Comparison of ENCODE assay signal across 12 mouse cellular contexts in the genomic region with DNA sequence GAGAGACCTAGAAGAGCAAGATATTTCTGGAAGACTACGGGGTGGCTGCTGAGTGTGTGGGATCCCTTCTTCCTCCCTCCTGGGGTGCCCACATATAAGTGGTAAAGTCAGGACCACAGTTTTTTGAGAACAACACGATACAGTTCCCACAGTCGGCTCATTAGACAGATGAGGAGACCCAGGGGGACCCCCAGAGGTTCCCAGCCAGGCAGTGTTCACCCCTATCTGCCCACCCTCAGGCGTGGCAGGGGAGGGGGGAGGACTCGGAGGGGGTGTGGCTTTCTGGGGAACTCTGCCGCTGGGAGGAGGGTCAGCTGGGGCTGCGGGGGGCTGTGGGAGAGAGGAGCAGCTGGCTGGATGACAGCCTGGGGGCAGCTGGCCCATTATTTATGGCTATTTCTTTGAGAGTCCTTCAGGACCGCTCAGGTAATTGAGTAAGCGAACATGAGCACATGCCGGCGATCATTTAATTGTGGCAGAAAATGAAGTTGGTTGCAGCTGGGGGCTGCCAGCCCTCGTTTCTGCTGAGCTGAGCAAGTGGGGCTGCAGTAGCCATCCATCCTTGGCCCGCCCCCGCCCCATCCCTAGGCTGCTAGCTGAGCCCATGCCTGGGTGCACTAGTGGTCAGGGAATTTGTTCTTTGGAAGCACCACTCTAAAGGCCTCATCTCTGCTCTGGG. TPM values are rescaled to one million over a fixed set of nuclear protein-coding genes. Genes with fewer than 3 reads are reported as not detected.
DNase-seq lines count a peak whose midpoint lies in the region; ATAC-seq and TF ChIP-seq lines count a peak whose summit lies in the region.
"Had no signal": no experiment of that assay in that cellular context is flagged by ENCODE, and none has a peak within 500 bp of the region (broad histone marks: within the 10 kb centered on the region; RNA-seq: fewer than 3 reads in every experiment).

No protein-coding gene starts in this region.

- H3K27me3 ChIP-seq in midbrain, embryonic 10.5 days (ENCODE audit: low read depth, poor library complexity, severe bottlenecking), result no peaks in the 10 kb centered on the region
- H3K27me3 ChIP-seq in midbrain, postnatal 0 days (ENCODE audit: insufficient read depth, low read length), result no peaks in the 10 kb centered on the region
- H3K27me3 ChIP-seq in hindbrain, embryonic 12.5 days, result no peaks in the 10 kb centered on the region
- H3K27me3 ChIP-seq in midbrain, embryonic 13.5 days, result no peaks in the 10 kb centered on the region

- no peak for ATAC-seq in midbrain, postnatal 0 days (ENCODE audit: low FRiP score)
- peak; percentile 87 for ATAC-seq in hindbrain, embryonic 12.5 days (ENCODE audit: low FRiP score)
- ATAC-seq in midbrain, embryonic 13.5 days, result peak; percentile 75

- H3K9ac ChIP-seq in midbrain, postnatal 0 days (replicated peaks; ENCODE audit: low read length, poor library complexity, severe bottlenecking), result no peak overlapping the region
- 0 out of 2 replicates have a peak overlapping the region, but pooled peaks have one; percentile 3 for H3K9ac ChIP-seq in hindbrain, embryonic 12.5 days
- H3K9ac ChIP-seq in midbrain, embryonic 13.5 days (replicated peaks), result peak overlapping the region; percentile 14; the same call in 1 of the 2 replicates

- intact Hi-C loops in left cerebral cortex, postnatal 10 days (cut with DNase I), result no loop called here

- H3K36me3 ChIP-seq in midbrain, embryonic 10.5 days, result no peaks in the 10 kb centered on the region
- no peaks in the 10 kb centered on the region for H3K36me3 ChIP-seq in midbrain, postnatal 0 days (ENCODE audit: insufficient read depth, low read length)
- no peaks in the 10 kb centered on the region for H3K36me3 ChIP-seq in hindbrain, embryonic 12.5 days
- no peaks in the 10 kb centered on the region for H3K36me3 ChIP-seq in midbrain, embryonic 13.5 days

- H3K4me3 ChIP-seq in midbrain, embryonic 10.5 days, result no peak overlapping the region
- H3K4me3 ChIP-seq in midbrain, postnatal 0 days (ENCODE audit: low read depth, low read length), result no peak overlapping the region
- H3K4me3 ChIP-seq in hindbrain, embryonic 12.5 days, result no peak overlapping the region
- no peak overlapping the region for H3K4me3 ChIP-seq in midbrain, embryonic 13.5 days (replicated peaks)
- H3K4me3 ChIP-seq: megakaryocyte, embryonic 14.5 days had no signal

- WGBS in midbrain, embryonic 10.5 days, result 50% methylated on average over 14 of the region's 14 CpGs
- 30% methylated on average over 14 of the region's 14 CpGs for WGBS in midbrain, postnatal 0 days
- 25% methylated on average over 14 of the region's 14 CpGs for WGBS in hindbrain, embryonic 12.5 days
- WGBS in midbrain, embryonic 13.5 days, result 30% methylated on average over 14 of the region's 14 CpGs

- H3K4me2 ChIP-seq in midbrain, postnatal 0 days (ENCODE audit: low read depth, low read length, poor library complexity, severe bottlenecking), result no peak overlapping the region
- H3K4me2 ChIP-seq in hindbrain, embryonic 12.5 days (replicated peaks), result 0 out of 2 replicates have a peak overlapping the region, but pooled peaks have one; percentile 4
- no peak overlapping the region for H3K4me2 ChIP-seq in midbrain, embryonic 13.5 days (replicated peaks)

- DNase-seq in midbrain, embryonic 10.5 days (ENCODE audit: low spot score), result no peak
- no peak for DNase-seq in midbrain, postnatal 0 days (ENCODE audit: low spot score)
- no peak for DNase-seq in lung, postnatal 4 days
- no peak for DNase-seq in adrenal gland, postnatal 10 days
- DNase-seq in spleen, postnatal 4 days (ENCODE audit: low spot score in 2 of 2), result no peak
- DNase-seq in left cerebral cortex, postnatal 10 days (ENCODE audit: extremely low spot score in 1 of 2, low spot score in 2 of 2), result no peak
- DNase-seq: cerebellum, adult 8-10 months; gastrocnemius, postnatal 25 days; thymus, postnatal 36 days had no signal

- peak overlapping the region; percentile 64 for H3K27ac ChIP-seq in midbrain, embryonic 10.5 days (replicated peaks)
- no peak overlapping the region for H3K27ac ChIP-seq in midbrain, postnatal 0 days (ENCODE audit: low read depth, low read length)
- peak overlapping the region; percentile 80 for H3K27ac ChIP-seq in hindbrain, embryonic 12.5 days
- peak overlapping the region; percentile 69 for H3K27ac ChIP-seq in midbrain, embryonic 13.5 days

- H3K9me3 ChIP-seq in midbrain, embryonic 10.5 days (replicated peaks), result no peaks in the 10 kb centered on the region
- no peaks in the 10 kb centered on the region for H3K9me3 ChIP-seq in midbrain, postnatal 0 days (ENCODE audit: low read length)
- H3K9me3 ChIP-seq in hindbrain, embryonic 12.5 days (replicated peaks), result no peaks in the 10 kb centered on the region
- H3K9me3 ChIP-seq in midbrain, embryonic 13.5 days, result no peaks in the 10 kb centered on the region

- TF ChIP-seq CTCF in midbrain, postnatal 0 days (IDR thresholded peaks at IDR 0.05), result no peak

- H3K4me1 ChIP-seq in midbrain, embryonic 10.5 days, result peaks cover 16% of the 10 kb centered on the region
- H3K4me1 ChIP-seq in midbrain, postnatal 0 days (ENCODE audit: insufficient read depth, low read length), result no peaks in the 10 kb centered on the region; the same call in 1 of the 2 replicates
- peaks cover 22% of the 10 kb centered on the region for H3K4me1 ChIP-seq in hindbrain, embryonic 12.5 days
- peaks cover 19% of the 10 kb centered on the region for H3K4me1 ChIP-seq in midbrain, embryonic 13.5 days (replicated peaks)

RNA-seq across cellular contexts. Expression of gene Ip6k3, which starts 7.7 kb away (rescaled TPM):
- polyA plus RNA-seq in midbrain, embryonic 10.5 days (2016; fragmentation: Nextera tagmentation; extraction: Ambion mirVana), result 0.29 TPM in 1 of 2 replicates, not detected in the other
- 0.09 TPM in 1 of 2 replicates, not detected in the other for total RNA-seq in midbrain, postnatal 0 days (2014; rRNA removed)
- 0.32 TPM in 1 of 2 replicates, not detected in the other for polyA plus RNA-seq in midbrain, postnatal 0 days (2015; fragmentation: Nextera tagmentation; extraction: Ambion mirVana)
- 0.40 and 0.54 TPM in 2 replicates for polyA plus RNA-seq in hindbrain, embryonic 12.5 days (2016; fragmentation: Nextera tagmentation; extraction: Ambion mirVana)
- polyA plus RNA-seq in midbrain, embryonic 13.5 days (2015; fragmentation: Nextera tagmentation; extraction: Ambion mirVana), result 0.22 and 0.46 TPM in 2 replicates
- total RNA-seq in adrenal gland, postnatal 10 days (2021), result 1 to 10 TPM; 2.3 to 6.1 TPM
- under 1 TPM; 0.20 to 0.43 TPM for total RNA-seq in left cerebral cortex, postnatal 10 days (2021)

RNA-seq across cellular contexts. Expression of gene Lemd2, which starts 28.9 kb away (rescaled TPM):
- 16.4 and 20.8 TPM in 2 replicates for polyA plus RNA-seq in midbrain, embryonic 10.5 days (2016; fragmentation: Nextera tagmentation; extraction: Ambion mirVana)
- 85.7 and 94.3 TPM in 2 replicates for total RNA-seq in midbrain, postnatal 0 days (2014; rRNA removed)
- 18.4 and 20.6 TPM in 2 replicates for polyA plus RNA-seq in midbrain, postnatal 0 days (2015; fragmentation: Nextera tagmentation; extraction: Ambion mirVana)
- 32.9 and 38.2 TPM in 2 replicates for polyA plus RNA-seq in hindbrain, embryonic 12.5 days (2016; fragmentation: Nextera tagmentation; extraction: Ambion mirVana)
- polyA plus RNA-seq in midbrain, embryonic 13.5 days (2015; fragmentation: Nextera tagmentation; extraction: Ambion mirVana), result 16.5 and 24.0 TPM in 2 replicates
- total RNA-seq in adrenal gland, postnatal 10 days (2021), result 10 to 100 TPM; 42.5 to 51.3 TPM
- 10 to 100 TPM; 47.1 to 50.0 TPM for total RNA-seq in left cerebral cortex, postnatal 10 days (2021)

RNA-seq across cellular contexts. Expression of gene Uqcc2, which starts 41.6 kb away (rescaled TPM):
- polyA plus RNA-seq in midbrain, embryonic 10.5 days (2016; fragmentation: Nextera tagmentation; extraction: Ambion mirVana), result 404 and 411 TPM in 2 replicates
- 213 and 233 TPM in 2 replicates for total RNA-seq in midbrain, postnatal 0 days (2014; rRNA removed)
- 453 and 478 TPM in 2 replicates for polyA plus RNA-seq in midbrain, postnatal 0 days (2015; fragmentation: Nextera tagmentation; extraction: Ambion mirVana)
- 263 and 312 TPM in 2 replicates for polyA plus RNA-seq in hindbrain, embryonic 12.5 days (2016; fragmentation: Nextera tagmentation; extraction: Ambion mirVana)
- polyA plus RNA-seq in midbrain, embryonic 13.5 days (2015; fragmentation: Nextera tagmentation; extraction: Ambion mirVana), result 356 and 378 TPM in 2 replicates
- total RNA-seq in adrenal gland, postnatal 10 days (2021), result 100 to 1,000 TPM; 152 to 180 TPM
- total RNA-seq in left cerebral cortex, postnatal 10 days (2021), result 100 to 1,000 TPM; 177 to 182 TPM
